Mouse (Mus musculus) adrenal gland, postnatal 25 days (tissue): Measurements from ENCODE around the gene Kdm2b. TPM values are rescaled to one million over a fixed set of nuclear protein-coding genes. Genes with fewer than 3 reads are reported as not detected.

Experiments used
- DNase-seq: peaks from one replicate; pipeline ENCODE4 v3.0.0; 2021; ENCODE audit warnings: mixed read lengths
- total RNA-seq: library from RNA; stranded (reverse); gene quantifications from 2 replicates; pipeline ENCODE4 v1.2.3, GENCODE M21; 2021

The Kdm2b gene
- total RNA-seq, 1 experiment from 2014 or later = 22.7 TPM

DNA sequence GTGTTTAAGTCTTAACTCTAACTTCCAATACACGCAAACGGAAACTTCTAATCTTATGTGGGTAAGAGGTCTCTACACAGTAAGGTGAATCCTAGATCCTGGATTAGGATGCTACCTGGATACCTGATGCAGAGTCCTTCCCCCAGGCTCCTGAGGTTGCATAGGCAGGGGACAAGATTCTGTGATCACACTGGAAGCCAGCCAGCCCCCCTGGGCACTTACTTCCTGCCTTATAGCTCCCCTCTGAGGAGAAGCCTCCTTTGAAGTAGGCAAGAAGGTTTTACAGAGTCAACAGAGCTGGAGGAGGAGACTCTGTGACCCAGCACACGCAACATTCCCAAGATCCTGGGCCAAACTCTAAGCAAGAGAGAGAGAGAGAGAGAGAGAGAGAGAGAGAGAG, 63.3 kb downstream of the Kdm2b start:
- no peak for DNase-seq

GRCm38 (mm10) chr5:122925534-122925958, 64.1 kb downstream of the Kdm2b start:
- DNase-seq = peak; percentile 70

DNA sequence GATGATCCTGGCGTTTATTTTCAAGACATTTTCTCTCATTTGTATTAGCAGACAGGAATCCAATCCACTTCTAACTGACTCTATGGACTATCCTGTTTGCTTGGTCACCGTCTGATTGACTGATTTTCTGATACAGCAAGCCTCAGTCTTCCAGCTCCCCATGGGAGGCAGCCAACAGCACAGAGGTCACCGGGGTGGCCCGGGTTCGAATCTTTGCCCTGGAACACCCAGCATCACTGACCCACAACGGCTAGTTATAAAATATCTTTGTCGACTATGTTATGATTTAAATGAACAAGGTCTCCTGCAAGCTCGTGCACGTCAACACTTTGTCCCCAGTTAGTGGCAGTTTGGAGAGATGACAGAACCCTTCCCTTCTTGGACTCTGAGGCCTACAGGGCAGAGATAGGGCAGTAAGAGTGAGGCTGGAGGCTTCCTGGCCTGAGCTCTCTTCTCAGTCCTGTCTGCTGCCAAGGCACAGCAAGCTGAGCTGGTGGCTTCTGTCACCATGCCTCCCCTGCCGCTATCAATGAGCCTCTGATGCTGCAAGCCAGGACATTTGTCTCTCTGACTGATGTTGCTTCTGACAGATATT, 65.7 kb downstream of the Kdm2b start:
- no peak for DNase-seq

GRCm38 (mm10) chr5:122921941-122922340, 67.7 kb downstream of the Kdm2b start:
- DNase-seq = no peak

- no peak for DNase-seq
Observed at GRCm38 (mm10) chr5:122920557-122920956, 69.1 kb downstream of the Kdm2b start.

DNA sequence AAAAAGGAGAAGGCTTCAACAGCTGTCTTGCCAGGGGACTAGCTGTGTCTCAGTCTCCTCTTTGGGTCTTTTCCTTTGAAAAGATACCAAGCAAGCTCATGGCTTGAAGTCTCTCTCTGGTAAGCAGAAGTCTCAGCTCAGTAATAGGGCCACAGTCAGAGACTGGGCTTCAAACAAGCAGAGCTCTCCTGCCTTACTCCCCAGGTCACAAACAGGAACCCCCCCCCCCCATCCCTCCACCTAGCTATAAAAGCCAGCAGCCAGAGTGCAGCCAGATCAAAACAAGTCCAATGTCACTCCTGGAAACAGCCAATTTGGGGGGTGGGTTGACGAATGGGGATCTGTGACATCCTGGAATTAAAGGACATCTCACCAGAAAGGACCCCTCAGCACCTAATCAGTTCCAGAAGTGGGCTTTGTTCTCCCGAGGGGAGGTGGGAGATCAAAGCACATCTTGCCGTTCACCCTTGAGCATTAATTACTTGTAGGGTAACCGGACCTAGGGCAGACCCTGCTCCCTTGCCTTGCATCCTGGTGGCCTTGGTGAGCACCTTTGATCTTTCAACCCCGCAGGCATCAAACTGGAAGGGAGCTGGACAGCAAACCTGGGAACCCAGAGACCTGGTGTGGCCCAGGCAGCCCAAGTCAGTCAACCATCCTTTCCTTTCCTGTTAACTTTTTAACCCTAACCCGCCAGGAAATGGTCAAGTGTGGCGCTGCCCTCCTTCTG, 71.5 kb downstream of the Kdm2b start:
- no peak for DNase-seq

DNA sequence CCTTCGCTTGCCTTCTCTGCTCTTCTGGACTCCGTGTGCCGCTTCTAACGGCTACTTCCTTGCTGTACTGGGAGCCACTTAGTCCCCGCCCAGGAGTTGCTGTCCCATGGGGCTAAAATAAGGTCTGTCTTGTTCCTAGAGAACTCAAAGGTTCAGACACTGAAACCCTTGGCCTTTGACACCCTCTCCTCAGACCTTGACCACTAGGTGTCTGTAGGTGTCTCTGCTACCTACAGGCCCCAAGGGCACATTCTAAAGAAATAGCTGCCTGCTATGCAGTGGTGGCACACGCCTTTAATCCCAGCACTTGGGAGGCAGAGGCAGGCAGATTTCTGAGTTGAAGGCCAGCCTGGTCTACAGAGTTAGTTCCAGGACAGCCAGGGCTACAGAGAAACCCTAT, 73.5 kb downstream of the Kdm2b start:
- no peak for DNase-seq

DNA sequence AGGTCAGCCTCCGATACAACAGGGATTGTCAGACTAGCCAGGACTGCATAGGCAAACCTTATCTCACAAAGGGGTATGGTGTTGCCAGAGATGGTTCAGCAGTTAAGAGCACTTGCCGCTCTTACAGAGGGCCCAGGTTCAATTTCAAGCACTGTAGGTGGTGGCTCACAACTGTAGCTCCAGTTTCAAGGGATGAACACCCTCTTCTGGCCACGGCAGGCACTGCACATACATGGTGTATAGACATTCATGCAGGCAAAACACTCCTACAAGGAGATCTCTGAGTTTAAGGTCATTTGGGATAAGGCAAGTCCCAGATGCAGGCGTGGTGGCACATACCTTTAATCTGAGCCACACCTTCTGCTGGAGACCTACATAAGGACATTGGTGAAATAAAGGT, 76.8 kb downstream of the Kdm2b start:
- no peak for DNase-seq

GRCm38 (mm10) chr5:122909481-122909880, 80.1 kb downstream of the Kdm2b start:
- no peak for DNase-seq

- DNase-seq = no peak
Observed at GRCm38 (mm10) chr5:122908001-122908400, 81.6 kb downstream of the Kdm2b start.

GRCm38 (mm10) chr5:122907182-122907581, 82.4 kb downstream of the Kdm2b start:
- DNase-seq = no peak

- DNase-seq = no peak
Observed at GRCm38 (mm10) chr5:122903165-122903564, 86.5 kb downstream of the Kdm2b start.

DNA sequence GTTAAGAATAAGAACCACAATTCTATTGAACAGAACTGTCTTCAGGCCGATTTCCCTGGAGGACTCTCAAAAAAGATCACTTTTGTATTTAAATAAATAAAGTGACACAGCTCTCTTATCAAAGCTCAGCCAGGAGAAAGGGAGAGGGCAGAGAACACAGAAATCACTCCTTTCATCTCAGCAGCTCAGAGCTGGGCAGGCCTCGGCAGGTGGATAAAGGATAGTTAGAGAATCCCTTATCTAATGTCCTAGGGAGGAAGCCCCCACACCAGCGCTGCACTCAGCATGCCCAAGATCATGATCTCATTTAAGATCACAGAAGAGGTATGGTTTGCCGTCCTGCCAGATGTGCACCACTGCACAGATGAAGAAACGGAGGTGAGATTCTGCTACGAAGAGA, 87.4 kb downstream of the Kdm2b start:
- DNase-seq = no peak

- no peak for DNase-seq
Observed at GRCm38 (mm10) chr5:122901666-122902065, 88.0 kb downstream of the Kdm2b start.

GRCm38 (mm10) chr5:122901179-122901578, 88.4 kb downstream of the Kdm2b start:
- no peak for DNase-seq

DNA sequence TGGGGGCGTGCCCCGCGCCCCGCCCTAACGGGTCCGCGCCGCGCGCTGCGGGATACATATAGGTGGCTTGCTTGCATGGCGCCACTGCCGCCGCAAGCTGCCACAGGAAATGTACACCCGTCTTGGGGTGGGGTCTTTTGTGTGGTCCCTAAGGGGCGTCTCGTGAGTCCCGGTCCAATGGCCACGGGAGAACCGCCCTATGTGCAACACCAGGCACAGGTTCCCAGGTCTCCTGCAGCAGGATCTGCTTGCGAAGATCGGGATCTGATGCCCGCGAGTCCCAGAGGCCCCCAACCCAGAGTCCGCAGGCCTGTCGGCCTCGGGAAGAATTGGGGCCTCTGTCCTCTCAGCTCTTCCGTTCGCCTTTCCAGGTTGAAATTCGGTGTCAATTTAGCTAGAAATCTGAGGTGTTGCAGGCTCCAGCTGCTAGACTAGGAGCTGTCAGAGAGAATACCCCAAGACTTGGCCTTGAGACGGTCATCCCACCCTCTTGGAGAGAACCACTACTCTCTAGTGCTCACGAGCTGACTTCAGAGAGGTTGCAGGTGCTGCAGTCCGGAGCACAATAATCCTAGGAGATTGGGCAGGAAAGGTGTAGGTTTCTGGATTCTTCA, 89.0 kb downstream of the Kdm2b start:
- no peak for DNase-seq

DNA sequence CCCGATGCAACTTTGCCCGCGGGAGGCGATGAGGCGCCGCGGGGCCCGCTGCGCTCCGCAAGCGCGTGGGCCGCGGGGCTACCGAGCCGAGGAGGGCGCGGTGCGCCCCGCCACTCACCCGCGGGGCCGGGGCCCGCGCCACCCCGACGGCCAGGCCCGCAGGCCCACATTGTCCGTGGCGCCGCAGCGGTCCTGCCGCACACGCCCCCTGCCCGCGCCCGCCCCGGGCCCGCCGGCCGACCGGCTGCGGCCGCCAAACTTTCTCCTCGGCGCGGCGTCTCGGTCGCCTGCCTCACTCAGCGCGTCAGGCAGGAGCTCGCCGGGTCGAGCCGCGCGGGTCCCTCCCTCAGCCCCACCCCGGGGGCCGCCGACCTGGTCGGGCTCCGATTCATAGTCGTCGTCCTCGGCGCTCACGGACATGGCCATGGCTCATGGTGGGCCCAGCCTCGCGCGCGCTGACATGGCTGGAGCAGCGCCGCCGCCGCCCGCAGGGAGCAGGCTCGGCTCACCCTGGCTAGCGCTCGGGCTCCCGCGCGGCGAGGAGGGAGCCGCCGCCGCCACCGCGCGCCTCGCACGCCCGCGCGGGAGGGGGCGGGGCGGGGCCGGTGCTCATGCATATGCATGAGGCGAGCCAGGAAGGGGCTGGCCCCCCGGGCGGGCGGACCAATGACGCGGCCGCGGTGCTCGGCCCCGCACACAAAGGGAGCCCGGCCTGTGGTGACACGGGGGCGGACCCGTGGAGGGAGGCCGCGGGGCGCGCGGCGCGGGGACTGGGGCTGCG, 89.7 kb downstream of the Kdm2b start:
- DNase-seq = peak; percentile 95

DNA sequence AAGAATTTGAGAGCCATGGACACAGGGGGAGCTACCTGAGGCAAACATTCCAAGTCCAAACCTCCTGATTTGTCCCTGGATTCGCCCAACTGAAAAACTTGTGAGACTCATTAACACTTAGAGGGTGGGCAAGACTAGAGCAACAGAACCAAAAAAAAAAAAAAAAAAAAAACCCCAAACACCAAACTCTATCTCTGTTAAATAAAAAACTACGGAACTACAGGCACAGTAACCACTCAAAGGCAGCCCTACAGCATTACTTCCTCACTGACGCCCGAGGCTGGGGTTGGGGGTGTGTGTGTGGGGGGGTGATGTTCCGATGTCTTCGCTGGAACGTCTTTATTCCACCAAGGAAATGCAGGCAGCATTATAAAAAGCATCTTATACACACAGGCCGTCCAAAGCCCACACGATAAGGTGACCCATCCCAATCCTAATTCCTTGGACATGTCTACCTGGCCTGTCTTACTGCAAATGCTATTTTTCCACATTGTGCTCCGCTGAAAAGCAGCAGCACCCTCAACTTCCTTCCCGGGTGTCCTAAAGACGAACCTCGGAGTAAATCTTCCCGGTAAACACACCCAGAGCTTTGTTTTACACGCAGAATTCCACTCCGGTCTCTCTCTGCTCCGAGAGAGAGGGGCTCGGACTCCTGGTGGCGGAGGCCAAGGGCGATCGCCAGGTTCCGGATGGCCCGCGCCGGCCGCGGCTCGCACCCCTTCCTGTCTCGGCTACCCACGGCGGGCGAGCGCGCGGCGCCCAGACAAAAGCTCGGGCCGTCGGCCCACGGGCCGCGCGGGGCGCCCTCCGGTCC, 90.5 kb downstream of the Kdm2b start:
- peak; percentile 38 for DNase-seq

DNA sequence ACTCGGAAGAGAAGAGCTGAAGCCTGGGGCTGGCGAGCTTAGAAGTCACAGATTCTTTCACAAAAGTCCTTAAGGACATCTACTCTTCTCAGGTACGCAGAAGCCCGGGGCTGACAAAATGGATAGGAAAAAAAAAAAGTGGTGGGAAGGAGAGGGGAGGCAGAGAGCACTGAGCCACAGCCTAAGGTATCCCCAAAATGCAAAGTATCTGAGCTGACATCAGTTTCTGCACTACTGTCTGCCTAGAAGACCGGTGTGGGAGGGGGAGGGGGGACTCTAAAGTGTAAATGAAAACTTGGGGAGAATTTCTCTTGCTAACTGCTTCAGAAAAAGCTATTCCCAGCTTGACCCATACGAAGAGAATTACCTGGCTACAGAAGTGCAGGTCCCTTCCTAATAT, 91.5 kb downstream of the Kdm2b start:
- DNase-seq = no peak

DNA sequence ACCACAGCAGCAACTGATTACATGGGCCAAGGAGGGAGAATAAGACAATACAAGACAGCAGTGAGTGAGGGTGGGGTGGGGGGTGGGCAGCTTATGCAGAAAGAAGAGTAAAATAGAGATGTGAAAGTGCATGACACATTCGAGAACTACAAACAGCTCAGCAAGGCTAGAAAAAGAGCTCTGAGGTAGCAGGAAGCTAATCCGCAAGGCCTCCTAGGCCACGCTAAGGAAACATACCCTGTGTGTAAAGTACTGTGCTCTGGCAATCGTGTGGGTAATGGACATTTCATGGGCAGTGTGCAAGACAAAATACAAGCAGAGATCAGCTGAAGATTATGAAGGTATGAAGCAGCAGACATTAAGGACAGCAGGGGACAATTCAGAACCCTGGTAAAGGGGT, 94.8 kb downstream of the Kdm2b start:
- DNase-seq = no peak

- peak; percentile 51 for DNase-seq
Observed at GRCm38 (mm10) chr5:122894007-122894637, 95.5 kb downstream of the Kdm2b start.

- no peak for DNase-seq
Observed at GRCm38 (mm10) chr5:122893270-122893669, 96.4 kb downstream of the Kdm2b start.
